Mouse (Mus musculus) liver, postnatal 0 days (tissue): ENCODE data around the gene Nectin1. TPM values are rescaled to one million over a fixed set of nuclear protein-coding genes. Genes with fewer than 3 reads are reported as not detected.

Source experiments
- ATAC-seq: fragments of 200-750 bp; cut with Nextera tagmentation; 2 replicates; pipeline ENCODE4 v1.8.0; 2017; ENCODE audit warnings: mild to moderate bottlenecking, moderate library complexity
- DNase-seq: peaks from one replicate; pipeline ENCODE4 v3.0.0-alpha.2; 2016
- H3K27ac ChIP-seq: fragments of 300-500 bp; sonication (generic); 2 replicates; pipeline ENCODE4 v1.5.1; 2014; ENCODE audit warnings: antibody characterized with exemption, moderate library complexity, mild to moderate bottlenecking, low read depth
- H3K27me3 ChIP-seq: fragments of 300-500 bp; sonication (generic); 2 replicates; pipeline ENCODE4 v1.6.1; 2014; ENCODE audit warnings: low read length, control low read depth, mixed read lengths; ENCODE audit not compliant: insufficient read depth
- H3K36me3 ChIP-seq: fragments of 300-500 bp; sonication (generic); replicated peaks from 2 replicates; pipeline ENCODE4 v1.6.1; 2014; ENCODE audit warnings: mild to moderate bottlenecking, control low read depth, low read length, moderate library complexity, mixed read lengths; ENCODE audit not compliant: insufficient read depth
- H3K4me1 ChIP-seq: fragments of 300-500 bp; sonication (generic); 2 replicates; pipeline ENCODE4 v1.6.1; 2014; ENCODE audit warnings: antibody characterized with exemption, mild to moderate bottlenecking, control low read depth; ENCODE audit not compliant: insufficient read depth
- H3K4me2 ChIP-seq: fragments of 300-500 bp; sonication (generic); 2 replicates; pipeline ENCODE4 v1.6.1; 2014; ENCODE audit warnings: low read depth, mild to moderate bottlenecking, low read length, moderate library complexity, mixed read lengths
- H3K4me3 ChIP-seq: fragments of 300-500 bp; sonication (generic); 2 replicates; pipeline ENCODE4 v1.5.1; 2014; ENCODE audit warnings: low read depth, low read length
- H3K9ac ChIP-seq: fragments of 300-500 bp; sonication (generic); replicated peaks from 2 replicates; pipeline ENCODE4 v1.6.1; 2014; ENCODE audit warnings: mild to moderate bottlenecking, moderate library complexity
- H3K9me3 ChIP-seq: fragments of 300-500 bp; sonication (generic); 2 replicates; pipeline ENCODE4 v1.6.1; 2016; ENCODE audit warnings: mild to moderate bottlenecking, control low read depth, low read length, mixed read lengths
- CTCF ChIP-seq: sonication (generic); IDR thresholded peaks from 2 replicates; pipeline ENCODE4 v1.5.1; 2016; ENCODE audit warnings: antibody characterized with exemption, low read depth
- EP300 ChIP-seq: IDR thresholded peaks from 2 replicates; pipeline ENCODE4 v1.6.1; 2016; ENCODE audit warnings: antibody characterized with exemption, low read depth, mild to moderate bottlenecking
- whole genome bisulfite sequencing: fragments of 180-500 bp; shearing (Covaris S2); extraction: QIAGEN DNeasy Blood & Tissue Kit; methylation state at CpG from one replicate; pipeline ENCODE4 v1.1.7; 2014; ENCODE audit not compliant: insufficient replicate concordance; 5-methylcytosine and 5-hydroxymethylcytosine counted together
- polyA plus RNA-seq: library from polyadenylated mRNA; unstranded; fragments of >200 nt; fragmentation: Nextera tagmentation; extraction: Ambion mirVana; gene quantifications from 2 replicates; pipeline ENCODE4 v1.2.1, GENCODE M21; 2015

Nectin1 gene
- polyA plus RNA-seq, 1 experiment from 2014 or later = 4.0 TPM

- H3K27ac ChIP-seq = no peak overlapping the region
- TF ChIP-seq EP300 (no peak), CTCF (no peak)
- H3K36me3 ChIP-seq = no peaks in the 10 kb centered on the region
- ATAC-seq (no peak), DNase-seq (no peak)
- H3K9ac ChIP-seq = no peak overlapping the region
- H3K4me3 ChIP-seq = no peak overlapping the region
- 77% methylated on average over 14 of the region's 14 CpGs for whole genome bisulfite sequencing
- H3K4me1 ChIP-seq = peaks cover 6% of the 10 kb centered on the region; the same call in 1 of the 2 replicates
- no peaks in the 10 kb centered on the region for H3K27me3 ChIP-seq
- H3K4me2 ChIP-seq = no peak overlapping the region
- peaks cover 2% of the 10 kb centered on the region; the same call in 1 of the 2 replicates for H3K9me3 ChIP-seq
These were observed 21.8 kb downstream of the Nectin1 start for GRCm38 (mm10) chr9:43765419-43766179.

- WGBS = 53% methylated on average over 4 of the region's 4 CpGs
- DNase-seq (no peak), ATAC-seq (no peak)
- Histone ChIP-seq H3K9ac (no peak overlapping the region), H3K4me1 (peaks cover 2% of the 10 kb centered on the region; the same call in 1 of the 2 replicates), H3K4me3 (no peak overlapping the region), H3K9me3 (peaks cover under 1% of the 10 kb centered on the region; the same call in 1 of the 2 replicates), H3K4me2 (no peak overlapping the region), H3K27ac (no peak overlapping the region), H3K27me3 (no peaks in the 10 kb centered on the region), H3K36me3 (no peaks in the 10 kb centered on the region)
- TF ChIP-seq EP300 (no peak), CTCF (no peak)
These were observed 25.0 kb downstream of the Nectin1 start for GRCm38 (mm10) chr9:43768779-43769178.

GRCm38 (mm10) chr9:43769228-43769627 lies 25.4 kb downstream of the Nectin1 start:
- Histone ChIP-seq H3K9ac (no peak overlapping the region), H3K4me1 (peaks cover 2% of the 10 kb centered on the region; the same call in 1 of the 2 replicates), H3K9me3 (no peaks in the 10 kb centered on the region), H3K36me3 (no peaks in the 10 kb centered on the region), H3K4me2 (no peak overlapping the region), H3K4me3 (no peak overlapping the region), H3K27me3 (no peaks in the 10 kb centered on the region), H3K27ac (no peak overlapping the region)
- ATAC-seq (no peak), DNase-seq (no peak)
- no peak for TF ChIP-seq EP300
- no peak for TF ChIP-seq CTCF
- WGBS = 85% methylated on average over 7 of the region's 7 CpGs

- TF ChIP-seq EP300 (no peak), CTCF (no peak)
- no peaks in the 10 kb centered on the region for H3K9me3 ChIP-seq
- H3K27ac ChIP-seq = no peak overlapping the region
- no peaks in the 10 kb centered on the region for H3K27me3 ChIP-seq
- ATAC-seq (no peak), DNase-seq (no peak)
- no peak overlapping the region for H3K9ac ChIP-seq
- 65% methylated on average over 4 of the region's 4 CpGs for WGBS
- H3K36me3 ChIP-seq = no peaks in the 10 kb centered on the region
- peaks cover 2% of the 10 kb centered on the region; the same call in 1 of the 2 replicates for H3K4me1 ChIP-seq
- H3K4me3 ChIP-seq = no peak overlapping the region
- no peak overlapping the region for H3K4me2 ChIP-seq
These were observed 26.2 kb downstream of the Nectin1 start for GRCm38 (mm10) chr9:43769940-43770339.

- Histone ChIP-seq H3K9ac (no peak overlapping the region), H3K27ac (no peak overlapping the region), H3K4me3 (no peak overlapping the region), H3K27me3 (no peaks in the 10 kb centered on the region), H3K9me3 (no peaks in the 10 kb centered on the region), H3K36me3 (no peaks in the 10 kb centered on the region), H3K4me2 (no peak overlapping the region), H3K4me1 (peaks cover 5% of the 10 kb centered on the region; the same call in 1 of the 2 replicates)
- ATAC-seq (no peak), DNase-seq (no peak)
- no peak for TF ChIP-seq CTCF
- TF ChIP-seq EP300 = no peak
- WGBS = 81% methylated on average over 1 of the region's 1 CpGs
These were observed 27.3 kb downstream of the Nectin1 start for GRCm38 (mm10) chr9:43771041-43771440.

- H3K36me3 ChIP-seq = no peaks in the 10 kb centered on the region
- no peaks in the 10 kb centered on the region for H3K9me3 ChIP-seq
- no peak overlapping the region for H3K27ac ChIP-seq
- no peaks in the 10 kb centered on the region for H3K27me3 ChIP-seq
- no peak for ATAC-seq
- TF ChIP-seq EP300 (no peak), CTCF (no peak)
- DNase-seq = no peak
- WGBS = 66% methylated on average over 6 of the region's 6 CpGs
- H3K9ac ChIP-seq = no peak overlapping the region
- no peak overlapping the region for H3K4me2 ChIP-seq
- no peak overlapping the region for H3K4me3 ChIP-seq
- peaks cover 4% of the 10 kb centered on the region; the same call in 1 of the 2 replicates for H3K4me1 ChIP-seq
These were observed 28.7 kb downstream of the Nectin1 start for GRCm38 (mm10) chr9:43772460-43772859.
